Mouse (Mus musculus): Measurements from ENCODE around the gene Gm21746.
"Not testable (repeated sequence)": the region's sequence is repeated elsewhere in the genome, so short reads cannot be mapped to it uniquely, and the experiment has no call there.

Gm21746 gene

DNA sequence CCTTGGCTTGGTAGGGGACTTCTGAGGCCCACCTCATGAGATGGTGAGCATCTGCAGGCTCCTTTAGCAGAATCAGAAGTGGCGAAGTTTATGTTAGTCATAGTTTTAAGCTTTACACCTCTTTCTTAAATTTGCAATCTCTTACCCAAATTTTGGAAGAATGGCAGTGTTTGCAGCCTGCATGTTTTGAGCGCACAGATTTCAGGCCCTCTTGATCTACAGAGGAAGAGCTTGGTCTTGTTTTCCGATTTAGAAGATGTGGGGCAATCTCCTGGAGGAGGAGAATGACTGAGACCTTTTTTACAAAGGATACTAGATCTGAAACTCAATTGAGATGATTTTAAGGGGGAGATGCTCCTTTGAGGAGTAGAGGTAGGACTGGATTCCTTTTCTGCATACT lies at the start of gene Gm21746:
Gene Gm21746 (minus strand): TSS at position 101 of the 400 bp plus-strand sequence.
- DNase-seq = not testable (repeated sequence)

DNA sequence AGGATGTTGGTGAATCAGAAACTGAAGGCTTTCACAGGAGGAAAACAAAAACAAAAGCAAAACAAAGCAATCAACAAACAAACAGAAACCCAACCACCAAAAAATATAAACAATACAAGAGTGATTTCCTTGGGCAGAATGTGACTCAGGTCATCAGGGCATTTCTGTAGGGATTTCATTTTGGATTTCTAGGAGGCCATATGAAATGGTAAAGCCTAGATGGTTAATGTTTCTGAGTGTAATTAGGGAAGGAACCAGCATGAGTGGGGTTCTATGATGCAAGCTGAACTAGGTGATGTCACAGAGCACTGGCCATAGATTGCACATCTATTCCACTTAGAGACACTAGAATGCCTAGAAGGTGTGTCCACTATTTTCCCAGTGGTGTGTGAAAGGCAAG lies 29.0 kb upstream of the Gm21746 start, which contains the start of gene Gm20873:
Gene Gm20873 (plus strand): TSS at position 301 of the 400 bp plus-strand sequence.
- not testable (repeated sequence) for DNase-seq
